Mouse (Mus musculus) hindbrain, embryonic 12.5 days (tissue): Measurements from ENCODE around the gene Tnfrsf1b. TPM values are rescaled to one million over a fixed set of nuclear protein-coding genes. Genes with fewer than 3 reads are reported as not detected.

Experiments used
- ATAC-seq: fragments of 200-750 bp; cut with Nextera tagmentation; 2 replicates; pipeline ENCODE4 v1.8.0; 2017; ENCODE audit warnings: moderate TSS enrichment; ENCODE audit not compliant: low FRiP score
- H3K27ac ChIP-seq: fragments of 300-500 bp; sonication (generic); 2 replicates; pipeline ENCODE4 v1.5.1; 2016; ENCODE audit warnings: mild to moderate bottlenecking
- H3K27me3 ChIP-seq: fragments of 300-500 bp; sonication (generic); 2 replicates; pipeline ENCODE4 v1.6.1; 2016; ENCODE audit warnings: mild to moderate bottlenecking
- H3K36me3 ChIP-seq: fragments of 300-500 bp; sonication (generic); 2 replicates; pipeline ENCODE4 v1.6.1; 2016; ENCODE audit warnings: mild to moderate bottlenecking
- H3K4me1 ChIP-seq: fragments of 300-500 bp; sonication (generic); 2 replicates; pipeline ENCODE4 v1.6.1; 2016
- H3K4me2 ChIP-seq: fragments of 300-500 bp; sonication (generic); replicated peaks from 2 replicates; pipeline ENCODE4 v1.6.1; 2016; ENCODE audit warnings: mild to moderate bottlenecking
- H3K4me3 ChIP-seq: fragments of 300-500 bp; sonication (generic); 2 replicates; pipeline ENCODE4 v1.5.1; 2016; ENCODE audit warnings: mild to moderate bottlenecking
- H3K9ac ChIP-seq: fragments of 300-500 bp; sonication (generic); 2 replicates; pipeline ENCODE4 v1.6.1; 2016; ENCODE audit warnings: mild to moderate bottlenecking, moderate library complexity
- H3K9me3 ChIP-seq: fragments of 300-500 bp; sonication (generic); replicated peaks from 2 replicates; pipeline ENCODE4 v1.6.1; 2016; ENCODE audit warnings: mild to moderate bottlenecking
- WGBS: fragments of 180-500 bp; shearing (Covaris S2); methylation state at CpG from one replicate; pipeline ENCODE4 v1.1.7; 2016; 5-methylcytosine and 5-hydroxymethylcytosine counted together
- polyA plus RNA-seq: library from polyadenylated mRNA; unstranded; fragments of >200 nt; fragmentation: Nextera tagmentation; extraction: Ambion mirVana; gene quantifications from 2 replicates; pipeline ENCODE4 v1.2.1, GENCODE M21; 2016

Tnfrsf1b gene
- polyA plus RNA-seq, 1 experiment from 2014 or later, result 2.6 TPM

GRCm38 (mm10) chr4:145211076-145211475 is 35.6 kb downstream of the Tnfrsf1b start:
- H3K4me1 ChIP-seq, result peaks cover 7% of the 10 kb centered on the region
- H3K36me3 ChIP-seq, result no peaks in the 10 kb centered on the region
- no peak overlapping the region for H3K27ac ChIP-seq
- WGBS, result 86% methylated on average over 2 of the region's 2 CpGs
- H3K4me2 ChIP-seq, result no peak overlapping the region
- H3K9me3 ChIP-seq, result no peaks in the 10 kb centered on the region
- no peak overlapping the region for H3K4me3 ChIP-seq
- no peaks in the 10 kb centered on the region for H3K27me3 ChIP-seq
- H3K9ac ChIP-seq, result no peak overlapping the region
- no peak for ATAC-seq

- 89% methylated on average over 5 of the region's 5 CpGs for WGBS
- Histone ChIP-seq H3K9me3 (no peaks in the 10 kb centered on the region), H3K27ac (no peak overlapping the region), H3K4me3 (no peak overlapping the region), H3K4me1 (peaks cover 7% of the 10 kb centered on the region), H3K9ac (no peak overlapping the region), H3K36me3 (no peaks in the 10 kb centered on the region), H3K27me3 (no peaks in the 10 kb centered on the region), H3K4me2 (no peak overlapping the region)
- ATAC-seq, result no peak
Measured at GRCm38 (mm10) chr4:145210564-145210963, 36.1 kb downstream of the Tnfrsf1b start.

- Histone ChIP-seq H3K4me3 (no peak overlapping the region), H3K27ac (no peak overlapping the region), H3K4me2 (no peak overlapping the region), H3K9ac (no peak overlapping the region), H3K36me3 (no peaks in the 10 kb centered on the region), H3K4me1 (peaks cover 5% of the 10 kb centered on the region; the same call in 1 of the 2 replicates), H3K9me3 (no peaks in the 10 kb centered on the region), H3K27me3 (no peaks in the 10 kb centered on the region)
- ATAC-seq, result no peak
- 29% methylated on average over 5 of the region's 5 CpGs for WGBS
Measured at GRCm38 (mm10) chr4:145209690-145210088, 37.0 kb downstream of the Tnfrsf1b start.

GRCm38 (mm10) chr4:145209076-145209689 is 37.5 kb downstream of the Tnfrsf1b start:
- H3K4me3 ChIP-seq, result no peak overlapping the region
- no peak for ATAC-seq
- no peak overlapping the region for H3K4me2 ChIP-seq
- H3K36me3 ChIP-seq, result no peaks in the 10 kb centered on the region
- no peak overlapping the region for H3K9ac ChIP-seq
- H3K4me1 ChIP-seq, result peaks cover 1% of the 10 kb centered on the region; the same call in 1 of the 2 replicates
- no peaks in the 10 kb centered on the region for H3K27me3 ChIP-seq
- WGBS, result 81% methylated on average over 6 of the region's 6 CpGs
- no peak overlapping the region for H3K27ac ChIP-seq
- no peaks in the 10 kb centered on the region for H3K9me3 ChIP-seq

- no peaks in the 10 kb centered on the region for H3K36me3 ChIP-seq
- H3K27me3 ChIP-seq, result no peaks in the 10 kb centered on the region
- no peak overlapping the region for H3K4me2 ChIP-seq
- H3K9me3 ChIP-seq, result no peaks in the 10 kb centered on the region
- no peak overlapping the region for H3K4me3 ChIP-seq
- no peaks in the 10 kb centered on the region for H3K4me1 ChIP-seq
- 89% methylated on average over 3 of the region's 3 CpGs for WGBS
- H3K9ac ChIP-seq, result no peak overlapping the region
- ATAC-seq, result no peak
- no peak overlapping the region for H3K27ac ChIP-seq
Measured at GRCm38 (mm10) chr4:145207718-145208371, 38.8 kb downstream of the Tnfrsf1b start.

GRCm38 (mm10) chr4:145204779-145205178 is 41.9 kb downstream of the Tnfrsf1b start:
- no peak overlapping the region for H3K27ac ChIP-seq
- H3K36me3 ChIP-seq, result no peaks in the 10 kb centered on the region
- no peaks in the 10 kb centered on the region for H3K4me1 ChIP-seq
- H3K27me3 ChIP-seq, result no peaks in the 10 kb centered on the region
- no peak overlapping the region for H3K4me3 ChIP-seq
- no peaks in the 10 kb centered on the region for H3K9me3 ChIP-seq
- no peak overlapping the region for H3K9ac ChIP-seq
- ATAC-seq, result no peak
- no peak overlapping the region for H3K4me2 ChIP-seq
- 88% methylated on average over 8 of the region's 8 CpGs for WGBS

- no peak overlapping the region for H3K4me2 ChIP-seq
- no peak for ATAC-seq
- H3K9me3 ChIP-seq, result no peaks in the 10 kb centered on the region
- H3K27ac ChIP-seq, result no peak overlapping the region
- no peaks in the 10 kb centered on the region for H3K36me3 ChIP-seq
- 72% methylated on average over 2 of the region's 2 CpGs for WGBS
- no peaks in the 10 kb centered on the region for H3K4me1 ChIP-seq
- no peak overlapping the region for H3K4me3 ChIP-seq
- H3K9ac ChIP-seq, result no peak overlapping the region
- no peaks in the 10 kb centered on the region for H3K27me3 ChIP-seq
Measured at GRCm38 (mm10) chr4:145203305-145203704, 43.4 kb downstream of the Tnfrsf1b start.

GRCm38 (mm10) chr4:145201424-145201823 is 45.2 kb downstream of the Tnfrsf1b start:
- Histone ChIP-seq H3K27me3 (no peaks in the 10 kb centered on the region), H3K36me3 (no peaks in the 10 kb centered on the region), H3K27ac (no peak overlapping the region), H3K9me3 (no peaks in the 10 kb centered on the region), H3K4me1 (no peaks in the 10 kb centered on the region), H3K9ac (no peak overlapping the region), H3K4me2 (no peak overlapping the region), H3K4me3 (no peak overlapping the region)
- WGBS, result 83% methylated on average over 3 of the region's 3 CpGs
- no peak for ATAC-seq

- no peak for ATAC-seq
- no peak overlapping the region for H3K4me2 ChIP-seq
- no peaks in the 10 kb centered on the region for H3K4me1 ChIP-seq
- no peak overlapping the region for H3K27ac ChIP-seq
- H3K4me3 ChIP-seq, result no peak overlapping the region
- H3K9ac ChIP-seq, result no peak overlapping the region
- no peaks in the 10 kb centered on the region for H3K9me3 ChIP-seq
- no peaks in the 10 kb centered on the region for H3K36me3 ChIP-seq
- H3K27me3 ChIP-seq, result no peaks in the 10 kb centered on the region
- 45% methylated on average over 11 of the region's 11 CpGs for WGBS
Measured at GRCm38 (mm10) chr4:145199982-145200699, 46.5 kb downstream of the Tnfrsf1b start.

- Histone ChIP-seq H3K36me3 (no peaks in the 10 kb centered on the region), H3K4me1 (peaks cover 9% of the 10 kb centered on the region), H3K27ac (no peak overlapping the region), H3K9me3 (no peaks in the 10 kb centered on the region), H3K9ac (no peak overlapping the region), H3K27me3 (no peaks in the 10 kb centered on the region), H3K4me3 (no peak overlapping the region), H3K4me2 (no peak overlapping the region)
- ATAC-seq, result no peak
- 84% methylated on average over 4 of the region's 4 CpGs for WGBS
Measured at GRCm38 (mm10) chr4:145196586-145196985, 50.1 kb downstream of the Tnfrsf1b start.

- peak overlapping the region; percentile 83; the same call in 1 of the 2 replicates for H3K9ac ChIP-seq
- peak overlapping the region; percentile 13; the same call in 1 of the 2 replicates for H3K4me2 ChIP-seq
- H3K27me3 ChIP-seq, result no peaks in the 10 kb centered on the region
- H3K27ac ChIP-seq, result no peak overlapping the region
- WGBS, result 25% methylated on average over 5 of the region's 5 CpGs
- peak; percentile 49; the same call in 1 of the 2 replicates for ATAC-seq
- H3K9me3 ChIP-seq, result no peaks in the 10 kb centered on the region
- H3K4me3 ChIP-seq, result peak overlapping the region; percentile 83; the same call in 1 of the 2 replicates
- 0 out of 2 replicates have a peak, but pooled peaks cover 2% of the 10 kb centered on the region for H3K36me3 ChIP-seq
- H3K4me1 ChIP-seq, result peaks cover 9% of the 10 kb centered on the region
Measured at GRCm38 (mm10) chr4:145195172-145195571, 51.5 kb downstream of the Tnfrsf1b start.

- Histone ChIP-seq H3K36me3 (0 out of 2 replicates have a peak, but pooled peaks cover 6% of the 10 kb centered on the region), H3K4me3 (peak within 1 kb of the TSS; percentile 83), H3K27ac (peak within 1 kb of the TSS; percentile 53; the same call in 1 of the 2 replicates), H3K27me3 (no peaks in the 10 kb centered on the region), H3K4me1 (peaks cover 9% of the 10 kb centered on the region), H3K4me2 (peak within 1 kb of the TSS; percentile 93), H3K9ac (peak within 1 kb of the TSS; percentile 83), H3K9me3 (no peaks in the 10 kb centered on the region)
- under 1% methylated on average over 53 of the region's 53 CpGs for WGBS
- ATAC-seq, result peak; percentile 94
Measured at GRCm38 (mm10) chr4:145194559-145195162, 52.0 kb downstream of the Tnfrsf1b start, which contains the start of gene Vps13d. Gene Vps13d (minus strand): TSS chr4:145195005.
